Mouse (Mus musculus) lung, embryonic 14.5 days (tissue): Measurements from ENCODE around the gene Tex9. TPM values are rescaled to one million over a fixed set of nuclear protein-coding genes. Genes with fewer than 3 reads are reported as not detected.

Experiments
- ATAC-seq: fragments of 200-750 bp; cut with Nextera tagmentation; 2 replicates; pipeline ENCODE4 v1.8.0; 2017; ENCODE audit warnings: mild to moderate bottlenecking, moderate TSS enrichment, moderate library complexity; ENCODE audit not compliant: insufficient read depth
- DNase-seq: peaks from one replicate; pipeline ENCODE4 v3.0.0-alpha.2; 2015
- H3K27ac ChIP-seq: fragments of 300-500 bp; sonication (generic); 2 replicates; pipeline ENCODE4 v1.5.1; 2014; ENCODE audit warnings: low read depth, mild to moderate bottlenecking, moderate library complexity
- H3K27me3 ChIP-seq: fragments of 300-500 bp; sonication (generic); 2 replicates; pipeline ENCODE4 v1.6.1; 2014; ENCODE audit warnings: low read length, control low read depth; ENCODE audit not compliant: insufficient read depth
- H3K36me3 ChIP-seq: fragments of 300-500 bp; sonication (generic); 2 replicates; pipeline ENCODE4 v1.6.1; 2014; ENCODE audit warnings: control low read depth; ENCODE audit not compliant: insufficient read depth
- H3K4me1 ChIP-seq: fragments of 300-500 bp; sonication (generic); 2 replicates; pipeline ENCODE4 v1.6.1; 2014; ENCODE audit warnings: antibody characterized with exemption, control low read depth; ENCODE audit not compliant: insufficient read depth
- H3K4me2 ChIP-seq: fragments of 300-500 bp; sonication (generic); 2 replicates; pipeline ENCODE4 v1.6.1; 2014; ENCODE audit warnings: mild to moderate bottlenecking
- H3K4me3 ChIP-seq: fragments of 300-500 bp; sonication (generic); 2 replicates; pipeline ENCODE4 v1.5.1; 2014; ENCODE audit warnings: low read depth, low read length
- H3K9ac ChIP-seq: fragments of 300-500 bp; sonication (generic); 2 replicates; pipeline ENCODE4 v1.6.1; 2014
- H3K9me3 ChIP-seq: fragments of 300-500 bp; sonication (generic); 2 replicates; pipeline ENCODE4 v1.6.1; 2016; ENCODE audit warnings: low read depth, low read length, control low read depth
- CTCF ChIP-seq: IDR thresholded peaks from 2 replicates; pipeline ENCODE4 v1.5.1; 2016; ENCODE audit warnings: antibody characterized with exemption, low read depth
- WGBS: fragments of 180-500 bp; shearing (Covaris S2); extraction: QIAGEN DNeasy Blood & Tissue Kit; methylation state at CpG from one replicate; pipeline ENCODE4 v1.1.7; 2014; 5-methylcytosine and 5-hydroxymethylcytosine counted together
- polyA plus RNA-seq: library from polyadenylated mRNA; unstranded; fragments of >200 nt; fragmentation: Nextera tagmentation; extraction: Ambion mirVana; gene quantifications from 2 replicates; pipeline ENCODE4 v1.2.1, GENCODE M21; 2014

Gene Tex9
- polyA plus RNA-seq, 1 experiment from 2014 or later = 37.5 TPM

DNA sequence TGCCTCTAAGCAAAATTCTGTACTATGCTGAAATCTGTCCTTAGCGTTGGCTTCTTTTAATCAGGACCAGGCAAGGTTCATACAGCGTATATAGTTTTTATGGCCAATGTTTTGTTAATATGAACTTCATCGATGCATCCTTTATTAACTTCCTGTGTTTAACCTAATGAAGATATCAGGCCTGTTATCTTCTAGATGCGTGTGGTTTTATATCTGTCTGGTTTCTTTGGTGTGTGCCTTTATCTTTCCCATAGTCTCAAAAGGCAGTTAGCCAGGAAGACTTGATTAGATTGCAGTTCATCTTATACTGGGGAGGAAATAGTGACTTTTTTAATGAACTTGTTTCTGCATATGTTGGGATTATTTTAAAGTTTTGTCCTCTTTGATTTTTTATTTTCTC is 51.7 kb downstream of the Tex9 start:
- no peaks in the 10 kb centered on the region for H3K9me3 ChIP-seq
- ATAC-seq (no peak), DNase-seq (no peak)
- peaks cover 7% of the 10 kb centered on the region; the same call in 1 of the 2 replicates for H3K36me3 ChIP-seq
- WGBS = 84% methylated on average over 4 of the region's 4 CpGs
- no peaks in the 10 kb centered on the region for H3K27me3 ChIP-seq
- no peak for TF ChIP-seq CTCF
- peaks cover 5% of the 10 kb centered on the region for H3K4me1 ChIP-seq
- peak overlapping the region; percentile 18; the same call in 1 of the 2 replicates for H3K4me2 ChIP-seq
- H3K4me3 ChIP-seq = no peak overlapping the region
- H3K27ac ChIP-seq = no peak overlapping the region
- H3K9ac ChIP-seq = no peak overlapping the region

DNA sequence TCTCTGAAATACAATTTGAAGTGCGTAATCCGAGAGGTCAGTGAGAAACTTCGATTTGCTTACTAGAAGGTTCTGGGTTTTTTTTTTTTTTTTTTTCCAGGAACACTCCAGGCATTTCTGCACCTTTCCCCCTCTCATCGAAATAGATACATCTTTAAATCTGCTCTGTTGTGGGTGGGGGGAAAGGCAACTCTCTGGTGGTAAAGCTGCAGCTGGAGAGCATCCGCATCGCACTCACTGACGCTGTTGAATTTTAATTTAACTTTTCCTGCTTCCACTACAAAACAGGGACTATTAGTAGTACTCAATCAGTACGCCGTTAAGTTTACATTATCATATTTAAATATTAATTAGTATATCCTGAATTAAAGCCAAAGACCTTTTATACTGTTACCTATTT is 53.3 kb downstream of the Tex9 start:
- H3K9me3 ChIP-seq = no peaks in the 10 kb centered on the region
- ATAC-seq = 0 out of 2 replicates have a peak, but pooled peaks have one; percentile 7
- H3K27me3 ChIP-seq = no peaks in the 10 kb centered on the region
- WGBS = 1% methylated on average over 9 of the region's 9 CpGs
- TF ChIP-seq CTCF = no peak
- H3K4me1 ChIP-seq = peaks cover 5% of the 10 kb centered on the region
- peak overlapping the region; percentile 60; the same call in 1 of the 2 replicates for H3K27ac ChIP-seq
- DNase-seq = peak; percentile 53
- H3K4me2 ChIP-seq = peak overlapping the region; percentile 94
- H3K9ac ChIP-seq = peak overlapping the region; percentile 60
- peak overlapping the region; percentile 66 for H3K4me3 ChIP-seq
- H3K36me3 ChIP-seq = no peaks in the 10 kb centered on the region

DNA sequence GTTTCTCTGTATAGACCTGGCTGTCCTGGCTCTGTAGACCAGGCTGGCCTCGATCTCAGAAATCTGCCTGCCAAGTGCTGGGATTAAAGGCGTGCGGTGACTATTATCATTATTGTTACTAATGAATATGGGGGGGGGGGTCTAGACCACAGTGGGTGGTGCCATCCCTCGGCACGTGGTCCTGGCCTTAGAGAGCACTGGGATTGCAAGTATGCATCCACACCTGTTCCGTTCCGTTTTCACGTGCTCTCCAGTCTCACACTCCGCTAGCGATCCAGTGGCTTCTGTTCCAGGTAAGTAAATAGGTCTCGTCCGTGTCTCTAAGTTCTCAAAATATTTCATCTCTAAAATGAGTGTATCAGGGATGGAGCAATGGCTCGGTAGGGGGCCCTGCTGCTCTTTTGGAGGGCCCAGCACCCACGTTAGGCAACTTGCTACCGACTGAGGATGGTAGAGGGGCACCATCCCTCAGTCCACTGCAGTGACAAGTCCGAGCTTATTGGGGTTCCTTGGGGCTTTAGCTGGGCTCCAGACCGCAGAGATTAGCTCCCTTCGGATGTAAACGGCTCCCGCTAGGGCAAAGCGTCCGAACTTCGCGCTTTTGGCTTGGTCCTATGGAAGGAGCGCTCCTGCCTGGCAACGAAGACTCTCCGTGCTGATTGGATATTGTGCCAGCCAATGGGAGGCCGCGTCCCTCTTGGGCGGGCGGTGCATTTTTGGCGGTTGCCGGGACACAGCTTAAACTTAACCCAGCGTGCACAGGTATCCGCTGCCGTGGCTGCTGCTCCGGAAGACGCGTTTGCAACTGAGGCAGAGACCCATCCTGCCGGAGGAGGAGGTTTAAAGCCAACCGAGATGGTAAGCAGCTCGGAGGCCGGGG is 54.0 kb downstream of the Tex9 start, which contains the start of gene Mns1:
TSS of gene Mns1 (plus strand) at position 190 of the 880 bp plus-strand sequence.
- H3K27me3 ChIP-seq = no peaks in the 10 kb centered on the region
- peak within 1 kb of the TSS; percentile 67 for H3K27ac ChIP-seq
- H3K4me2 ChIP-seq = peak within 1 kb of the TSS; percentile 94
- peak; percentile 45 for TF ChIP-seq CTCF
- H3K36me3 ChIP-seq = no peaks in the 10 kb centered on the region
- H3K4me1 ChIP-seq = peaks cover 5% of the 10 kb centered on the region
- ATAC-seq (peak; percentile 98), DNase-seq (peak; percentile 98)
- H3K9me3 ChIP-seq = no peaks in the 10 kb centered on the region
- H3K9ac ChIP-seq = peak within 1 kb of the TSS; percentile 60
- peak within 1 kb of the TSS; percentile 66 for H3K4me3 ChIP-seq
- WGBS = 2% methylated on average over 43 of the region's 43 CpGs

GRCm38 (mm10) chr9:72434876-72435275 is 57.1 kb downstream of the Tex9 start:
- no peak for TF ChIP-seq CTCF
- ATAC-seq (no peak), DNase-seq (no peak)
- Histone ChIP-seq H3K4me3 (no peak overlapping the region), H3K36me3 (no peaks in the 10 kb centered on the region), H3K27me3 (no peaks in the 10 kb centered on the region), H3K4me1 (peaks cover 5% of the 10 kb centered on the region), H3K4me2 (no peak overlapping the region), H3K9me3 (no peaks in the 10 kb centered on the region), H3K27ac (no peak overlapping the region), H3K9ac (no peak overlapping the region)
- 73% methylated on average over 9 of the region's 9 CpGs for WGBS

- TF ChIP-seq CTCF = no peak
- H3K9ac ChIP-seq = no peak overlapping the region
- no peak overlapping the region for H3K27ac ChIP-seq
- H3K9me3 ChIP-seq = no peaks in the 10 kb centered on the region
- H3K4me3 ChIP-seq = no peak overlapping the region
- no peak overlapping the region for H3K4me2 ChIP-seq
- H3K27me3 ChIP-seq = 0 out of 2 replicates have a peak, but pooled peaks cover 5% of the 10 kb centered on the region
- 57% methylated on average over 4 of the region's 4 CpGs for WGBS
- no peaks in the 10 kb centered on the region for H3K4me1 ChIP-seq
- no peak for ATAC-seq
- H3K36me3 ChIP-seq = no peaks in the 10 kb centered on the region
- no peak for DNase-seq
Measured at GRCm38 (mm10) chr9:72427861-72428260, 64.2 kb downstream of the Tex9 start.

DNA sequence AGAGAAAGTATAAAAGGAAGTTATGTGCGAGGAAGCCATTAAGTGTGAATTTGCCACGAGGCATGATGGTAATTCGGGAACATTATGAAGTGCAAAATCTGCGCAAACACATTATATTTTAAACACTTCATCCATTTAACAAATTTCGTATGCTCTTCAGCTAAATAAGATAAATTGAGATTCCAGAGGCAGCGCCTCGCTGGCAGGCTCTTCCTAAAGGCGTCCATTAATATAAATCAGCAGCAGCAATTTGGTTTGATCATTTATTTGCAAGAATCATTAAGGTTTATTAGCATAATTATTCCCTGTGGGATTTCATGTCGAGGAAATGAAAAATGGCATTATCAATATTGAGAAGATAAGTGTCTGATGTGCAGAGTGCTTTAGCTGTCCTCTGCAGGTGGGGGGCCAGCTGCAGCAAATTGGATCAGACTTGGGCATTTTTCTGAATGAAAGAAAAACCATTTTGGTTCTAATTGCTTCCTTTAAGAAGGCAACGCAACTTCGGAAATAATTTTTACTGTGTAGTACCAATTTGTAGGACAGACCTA is 66.6 kb downstream of the Tex9 start:
- Histone ChIP-seq H3K36me3 (no peaks in the 10 kb centered on the region), H3K4me1 (peaks cover 6% of the 10 kb centered on the region; the same call in 1 of the 2 replicates), H3K27ac (no peak overlapping the region), H3K9me3 (no peaks in the 10 kb centered on the region), H3K4me3 (no peak overlapping the region), H3K4me2 (no peak overlapping the region), H3K9ac (no peak overlapping the region), H3K27me3 (0 out of 2 replicates have a peak, but pooled peaks cover 5% of the 10 kb centered on the region)
- TF ChIP-seq CTCF = no peak
- WGBS = 57% methylated on average over 11 of the region's 11 CpGs
- ATAC-seq = no peak
- DNase-seq = no peak

- DNase-seq (no peak), ATAC-seq (no peak)
- TF ChIP-seq CTCF = peak; percentile 7; the same call in 1 of the 2 replicates
- Histone ChIP-seq H3K27ac (no peak overlapping the region), H3K9me3 (no peaks in the 10 kb centered on the region), H3K36me3 (no peaks in the 10 kb centered on the region), H3K4me2 (no peak overlapping the region), H3K27me3 (no peaks in the 10 kb centered on the region), H3K4me3 (no peak overlapping the region), H3K9ac (no peak overlapping the region), H3K4me1 (peaks cover 6% of the 10 kb centered on the region; the same call in 1 of the 2 replicates)
- 83% methylated on average over 2 of the region's 2 CpGs for WGBS
Measured at GRCm38 (mm10) chr9:72422753-72423152, 69.3 kb downstream of the Tex9 start.
